Mouse (Mus musculus) heart, adult 9 months (tissue): ENCODE measurements around the gene Wdr11.

Source experiments
- DNase-seq, 2 experiments: peaks; one replicate each; pipeline ENCODE4 v3.0.0; 2022; ENCODE audit warnings: low spot score in 2 of 2

Wdr11 gene

DNA sequence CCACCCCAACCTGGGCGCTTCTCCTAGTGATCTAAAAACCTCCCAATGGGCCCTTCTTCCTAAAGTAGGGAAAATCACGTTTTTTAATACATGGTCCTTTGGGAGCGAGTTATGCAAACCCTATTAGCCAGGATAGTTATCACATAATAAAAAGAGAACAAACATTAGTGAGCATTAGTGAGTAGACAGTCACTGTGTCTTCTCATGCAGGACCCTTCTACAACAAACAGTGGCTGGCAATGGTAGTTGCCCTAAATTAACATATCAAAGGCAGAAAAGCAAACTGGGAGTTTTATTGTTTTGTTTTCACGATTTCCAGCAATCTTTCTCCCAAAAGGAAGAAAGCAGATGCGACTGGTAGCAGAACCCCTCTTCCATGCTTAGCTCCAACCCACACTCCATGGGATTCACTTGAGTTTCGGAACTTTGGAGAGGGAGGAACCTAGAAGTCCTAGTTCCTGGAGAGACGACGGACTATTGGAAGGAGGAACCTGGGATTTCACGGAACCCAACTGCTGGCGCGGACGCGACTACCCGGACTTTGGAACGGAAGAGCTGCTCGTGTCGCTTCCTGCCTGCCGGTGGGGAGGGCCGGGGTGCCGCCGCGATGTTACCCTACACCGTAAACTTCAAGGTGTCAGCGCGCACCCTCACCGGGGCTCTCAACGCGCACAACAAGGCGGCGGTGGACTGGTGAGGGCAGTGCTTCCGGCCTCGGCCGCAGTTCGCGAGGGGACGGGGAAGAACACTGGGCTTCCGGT lies at the start of gene Wdr11:
TSS of gene Wdr11 (plus strand) at position 493 of the 761 bp plus-strand sequence.
- peak; percentile 82 to 84 for DNase-seq

DNA sequence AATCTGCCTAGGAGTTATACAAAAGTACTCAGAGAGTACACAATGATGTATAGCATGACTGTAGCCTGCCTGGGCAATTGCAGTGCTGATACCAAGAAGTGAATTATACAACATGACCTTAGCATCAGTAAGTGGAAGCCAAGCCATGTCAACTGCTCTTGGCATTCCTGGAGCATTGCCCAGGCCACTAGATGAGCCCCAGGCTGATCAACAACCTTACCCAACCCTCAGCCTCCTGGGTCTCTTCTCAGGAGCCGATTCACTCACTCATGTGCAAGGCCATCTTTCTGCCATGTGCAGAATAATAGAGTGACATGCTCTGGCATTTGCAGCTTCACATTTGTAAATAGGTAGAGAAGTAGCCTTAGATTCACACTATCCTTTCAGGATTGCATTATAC lies 24.1 kb upstream of the Wdr11 start:
- DNase-seq, result no peak

DNA sequence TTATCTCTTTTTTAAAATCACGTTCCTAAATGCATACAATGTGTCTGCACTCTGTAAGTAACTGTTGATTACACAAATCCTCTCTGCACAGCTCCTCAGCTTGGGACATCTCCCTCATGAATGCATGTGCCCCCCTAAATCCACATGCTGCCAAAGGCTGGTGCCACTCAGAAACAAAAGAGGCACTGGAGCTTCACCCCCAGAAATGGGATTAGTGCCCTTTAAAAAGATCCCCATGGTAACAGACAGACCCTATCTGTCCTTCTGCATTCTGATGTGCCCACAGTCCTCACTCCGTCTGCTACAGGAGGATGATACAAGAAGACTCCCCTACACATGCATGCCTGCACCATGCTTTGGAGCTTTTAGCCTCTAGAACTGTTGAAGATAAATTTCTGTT lies 23.3 kb upstream of the Wdr11 start:
- no peak for DNase-seq

DNA sequence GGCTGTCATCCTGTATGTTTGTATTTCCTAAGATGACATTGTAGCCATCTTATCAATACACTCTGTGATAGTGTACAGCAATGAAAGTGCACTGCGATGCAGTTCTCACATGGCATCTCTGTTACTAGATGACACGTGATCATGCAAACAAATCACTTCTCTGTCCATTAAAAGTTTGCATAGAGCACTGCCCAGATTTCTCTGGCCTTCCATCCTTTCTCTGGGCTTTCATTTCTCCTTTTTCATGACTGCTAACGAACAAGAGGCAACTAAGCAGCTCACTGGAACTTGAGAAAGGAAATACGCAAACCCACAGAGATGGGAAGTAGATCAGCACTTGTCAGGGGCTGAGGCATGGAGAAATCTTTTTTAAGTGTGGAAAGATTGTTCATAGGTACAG lies 17.2 kb upstream of the Wdr11 start:
- peak; percentile 7 to 54 for DNase-seq

DNA sequence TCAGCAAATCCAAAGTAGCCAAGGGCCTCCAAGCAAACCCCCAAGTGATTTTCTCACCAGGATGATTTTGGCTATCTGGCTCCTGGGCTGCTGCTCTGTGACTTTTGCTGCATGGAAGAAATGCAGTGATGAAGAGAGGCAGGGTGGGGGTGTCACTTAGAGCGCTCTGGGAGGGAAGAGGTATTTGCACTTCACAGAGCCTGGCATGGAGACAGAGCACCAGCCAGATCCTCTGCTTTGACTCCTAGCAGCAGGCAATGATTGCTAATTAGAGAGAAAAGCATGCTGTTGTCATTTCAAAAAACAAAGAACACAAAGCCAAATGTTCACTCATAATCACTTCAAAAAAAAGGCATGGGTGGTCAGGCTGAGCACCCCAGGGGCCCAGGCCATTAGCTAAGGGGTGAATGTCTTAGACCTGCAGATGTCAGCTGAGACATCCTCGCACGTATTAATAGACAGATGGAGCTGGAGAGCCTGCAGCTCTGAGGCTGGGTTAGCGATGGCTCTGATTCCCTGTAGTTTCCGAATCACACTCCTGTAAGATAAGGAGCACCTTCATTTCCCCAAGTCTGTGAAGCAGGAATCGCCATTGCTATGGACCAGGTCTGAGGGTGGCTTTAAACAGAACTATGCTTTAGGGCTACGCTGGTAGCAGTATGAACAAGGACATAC lies 16.4 kb upstream of the Wdr11 start:
- DNase-seq, result no peak

DNA sequence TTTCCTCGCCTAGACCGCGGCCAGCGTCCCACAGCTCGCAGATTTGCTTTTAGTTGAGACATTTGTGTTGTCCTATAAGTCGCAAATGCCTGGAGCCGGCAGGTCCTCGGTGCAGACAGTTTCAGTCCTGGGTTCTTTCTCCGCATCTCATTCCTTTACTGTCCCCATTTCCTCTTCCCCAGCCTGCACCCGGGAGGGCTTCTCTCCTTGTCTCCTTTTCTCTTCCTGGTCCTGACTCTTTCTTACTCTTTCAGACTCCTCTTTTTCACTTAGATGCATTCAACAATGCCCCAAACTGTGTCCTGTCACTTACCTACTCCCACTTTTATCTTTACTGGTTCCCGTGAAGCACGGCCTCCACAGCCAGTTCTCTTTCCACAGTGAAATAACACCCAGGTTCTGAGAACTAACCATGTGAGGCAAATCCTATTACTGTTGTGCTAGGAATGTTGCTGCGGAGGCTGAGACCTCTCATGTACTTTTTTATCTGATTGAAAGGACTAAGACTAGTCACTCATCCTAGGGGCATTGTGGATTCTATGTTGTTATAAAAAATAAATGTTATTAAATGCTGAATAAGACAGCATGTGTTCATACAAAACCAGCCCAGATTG lies 576 bp downstream of the Wdr11 start:
- no peak for DNase-seq

DNA sequence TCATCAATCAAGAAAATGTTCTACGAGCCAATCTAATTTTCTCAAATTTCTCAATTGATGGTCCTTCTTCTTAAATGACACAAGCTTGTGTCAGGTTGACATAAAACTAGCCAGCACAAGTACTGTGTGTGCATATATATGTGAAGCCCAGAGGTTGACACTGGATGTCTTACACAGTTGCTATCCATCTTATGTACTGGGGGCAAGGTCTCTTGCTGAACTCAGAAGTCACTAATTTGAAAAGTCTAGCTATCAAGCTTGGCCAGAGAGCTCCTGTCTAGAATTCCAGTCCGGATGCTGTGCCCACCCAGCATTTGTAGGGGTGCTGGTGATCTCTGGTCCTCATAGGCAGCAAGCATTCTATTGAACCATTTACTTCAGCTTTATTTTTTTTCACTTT lies 5.5 kb downstream of the Wdr11 start:
- no peak for DNase-seq

DNA sequence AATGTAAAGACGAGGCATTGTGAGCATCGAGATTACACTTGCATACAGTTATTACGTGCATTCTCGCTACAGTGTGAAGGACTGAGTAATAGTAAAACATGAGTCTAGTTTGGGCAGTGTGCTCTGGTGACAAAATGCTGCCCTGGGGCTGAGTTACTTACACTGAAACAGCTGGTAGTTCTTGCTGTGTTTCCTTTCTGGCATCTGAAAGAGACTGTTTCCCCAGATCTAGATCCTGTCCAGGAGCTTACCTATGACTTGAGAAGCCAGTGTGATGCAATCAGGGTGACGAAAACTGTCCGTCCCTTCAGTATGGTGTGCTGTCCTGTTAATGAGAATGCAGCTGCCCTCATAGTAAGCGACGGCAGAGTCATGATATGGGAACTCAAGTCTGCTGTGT lies 14.6 kb downstream of the Wdr11 start:
- DNase-seq, result no peak

DNA sequence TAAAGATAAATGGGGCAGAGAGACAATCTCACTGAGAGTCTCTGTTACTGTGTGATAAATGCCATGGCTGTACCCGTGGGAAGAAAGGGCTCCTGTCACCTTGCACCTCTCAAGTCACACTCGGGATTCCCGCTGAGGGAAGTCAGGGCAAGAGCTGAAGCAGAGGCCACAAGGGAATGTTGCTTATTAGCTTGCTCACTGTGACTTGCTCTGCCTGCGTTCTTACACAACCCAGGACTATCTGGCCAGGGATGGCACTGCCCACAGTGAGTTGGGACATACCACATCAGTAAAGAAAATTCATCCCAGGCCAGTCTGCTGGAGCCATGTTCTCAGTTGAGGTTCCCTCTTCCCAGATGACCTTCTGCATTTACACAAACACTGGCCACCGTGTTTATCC lies 29.5 kb downstream of the Wdr11 start:
- no peak for DNase-seq

DNA sequence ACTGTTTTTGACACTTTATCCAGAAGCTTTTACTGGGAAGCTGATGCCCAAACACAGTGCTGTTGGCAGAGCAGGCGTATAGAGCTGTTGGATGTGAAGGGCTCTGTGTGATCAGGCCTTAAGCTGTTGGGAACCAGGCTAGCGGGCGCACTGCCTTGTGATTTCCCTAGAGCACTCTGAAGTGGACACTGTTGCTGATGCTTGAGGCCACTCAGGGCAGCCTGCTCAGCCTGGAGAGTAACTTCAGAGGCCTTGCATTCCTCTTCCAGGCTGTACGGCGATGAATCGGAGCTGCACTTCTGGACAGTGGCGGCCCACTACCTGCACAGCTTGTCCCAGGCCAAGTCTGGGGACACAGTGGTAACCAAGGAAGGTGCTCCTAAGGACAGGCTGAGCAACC lies 38.7 kb downstream of the Wdr11 start:
- DNase-seq, result no peak

DNA sequence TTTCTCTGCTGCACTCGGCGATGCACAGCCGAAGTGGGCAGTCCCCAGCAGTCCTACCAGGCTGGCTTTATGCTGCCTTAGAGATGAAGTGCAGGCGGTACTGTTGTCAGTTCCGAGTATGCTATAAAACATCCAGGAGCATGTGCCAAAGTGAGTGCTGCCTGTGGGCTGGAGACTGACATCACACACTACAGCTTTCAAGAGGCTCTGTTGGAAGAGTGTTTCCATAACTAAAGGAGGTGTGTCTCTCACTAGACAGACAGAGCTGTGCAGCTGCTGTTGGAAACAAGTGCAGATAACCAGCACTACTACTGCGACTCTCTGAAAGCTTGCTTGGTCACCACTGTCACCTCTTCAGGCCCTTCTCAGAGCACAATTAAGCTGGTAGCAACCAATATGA lies 39.8 kb downstream of the Wdr11 start:
- no peak for DNase-seq

DNA sequence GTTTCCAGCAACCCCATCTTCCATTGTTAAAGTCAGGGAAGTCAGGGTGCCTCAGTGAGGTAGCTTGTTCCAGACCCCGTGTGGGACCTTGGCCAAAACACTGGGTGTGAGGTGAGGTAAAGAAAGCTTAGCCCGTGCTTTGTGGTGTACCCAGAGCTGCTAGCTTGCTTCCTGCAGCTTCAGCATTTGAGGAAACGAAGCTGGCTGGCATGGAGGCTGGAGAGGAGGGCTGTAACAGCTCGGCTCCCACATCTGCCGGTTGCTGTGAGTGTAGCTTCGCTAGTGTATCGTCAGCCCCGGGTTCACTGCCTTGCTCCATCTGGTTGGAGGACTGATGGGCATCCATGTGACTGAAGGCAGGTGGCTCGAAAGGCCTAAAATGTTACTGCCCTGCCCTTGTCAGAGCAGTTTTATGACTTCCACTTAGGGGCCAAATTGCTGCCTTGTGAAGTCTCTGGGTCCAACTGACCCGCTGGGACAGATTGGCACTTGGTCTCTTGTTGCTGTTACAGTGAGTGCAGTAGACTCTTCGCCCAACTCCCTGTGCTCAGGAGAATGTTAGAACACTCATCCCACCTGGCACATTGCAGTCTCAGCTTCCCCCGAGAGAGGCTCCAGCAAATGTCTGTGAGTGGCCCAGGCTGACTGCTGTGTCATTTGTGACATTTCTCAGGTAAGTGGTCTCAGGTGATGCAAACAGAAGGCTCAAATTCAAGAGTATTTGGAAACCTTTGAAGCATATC lies 44.4 kb downstream of the Wdr11 start:
- no peak for DNase-seq

DNA sequence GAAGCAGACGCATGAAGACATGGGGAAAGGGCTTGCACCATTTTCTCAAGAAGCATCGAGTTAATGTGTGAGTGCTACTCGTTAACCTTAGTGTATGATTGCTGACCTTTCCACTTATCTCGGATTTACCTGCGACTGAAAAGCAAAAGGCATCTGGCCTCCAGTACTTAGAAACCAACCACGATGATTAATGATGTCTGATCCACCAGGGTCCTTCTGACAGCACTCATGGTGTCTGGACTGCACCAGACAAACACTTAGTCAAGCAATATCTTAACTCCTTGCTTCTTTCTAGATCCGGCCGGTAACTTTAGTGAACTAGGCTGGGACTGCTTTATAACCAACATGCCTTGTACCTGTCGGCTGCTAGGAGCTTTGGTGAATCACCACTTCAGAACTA lies 45.3 kb downstream of the Wdr11 start:
- DNase-seq, result no peak

DNA sequence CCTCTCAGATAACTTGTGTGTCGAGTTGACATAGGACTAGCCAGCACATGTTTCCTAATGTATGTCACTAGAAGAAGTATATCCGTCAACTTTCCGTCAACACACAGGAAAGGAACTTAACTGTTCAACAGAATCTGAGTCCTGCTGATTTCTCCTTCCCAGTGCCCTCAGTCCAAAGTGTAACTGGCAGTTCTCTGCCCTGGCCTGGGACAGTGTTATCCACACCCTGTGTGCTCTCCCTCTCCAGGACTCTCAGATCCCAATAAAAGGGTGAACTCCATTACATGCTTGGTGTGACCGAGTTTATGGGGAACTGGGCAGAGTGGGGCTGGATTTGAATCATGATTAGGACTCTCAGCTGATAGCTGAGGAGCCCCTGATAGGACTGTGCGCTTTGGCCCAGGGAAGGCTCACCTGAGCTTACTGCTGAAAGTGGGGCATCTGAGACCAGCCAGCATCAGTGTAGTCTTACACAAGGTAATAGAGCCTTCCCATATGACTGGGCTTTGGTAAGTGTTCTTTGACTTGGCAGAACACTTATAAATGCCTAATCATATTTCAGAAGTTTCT lies 46.3 kb downstream of the Wdr11 start:
- DNase-seq, result no peak

DNA sequence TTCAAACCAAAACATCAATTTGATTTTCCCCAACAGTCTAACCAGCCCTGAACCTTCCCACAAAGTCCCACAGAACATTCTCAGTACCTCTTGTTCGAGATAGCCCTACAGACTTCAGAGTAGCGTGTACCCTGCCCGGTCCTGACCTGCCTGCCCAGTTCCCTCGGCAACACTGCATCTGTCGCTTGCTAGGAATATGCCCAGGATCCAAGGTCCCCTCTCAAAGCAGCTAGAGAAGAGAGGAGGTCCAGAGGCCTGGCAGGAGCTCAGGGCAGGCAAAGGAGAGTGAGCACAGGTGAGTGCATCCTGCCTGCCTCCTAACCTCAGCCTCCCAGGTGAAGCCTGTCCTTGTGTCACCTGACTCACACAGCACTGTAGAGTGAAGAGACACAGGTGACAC lies 47.3 kb downstream of the Wdr11 start:
- no peak for DNase-seq

DNA sequence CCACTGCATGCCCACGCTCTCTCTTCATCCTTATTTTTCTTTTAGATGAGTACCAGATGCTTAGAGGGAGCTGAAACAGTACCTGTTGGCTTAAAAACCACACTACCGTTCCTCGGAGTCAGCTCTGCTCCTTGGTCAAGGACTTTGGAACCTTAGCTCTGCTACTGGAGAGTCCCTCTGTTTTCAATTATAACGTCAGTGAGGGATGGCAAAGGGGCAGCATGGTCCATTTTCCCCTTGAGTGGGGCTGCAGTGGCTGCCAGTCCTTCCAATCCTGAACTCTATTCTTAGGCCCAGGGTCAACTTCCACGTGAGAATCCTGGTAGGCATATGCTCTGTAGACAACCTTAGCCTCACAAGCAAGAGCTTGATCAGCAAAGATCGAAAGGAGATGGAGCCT lies 48.2 kb downstream of the Wdr11 start:
- no peak for DNase-seq

DNA sequence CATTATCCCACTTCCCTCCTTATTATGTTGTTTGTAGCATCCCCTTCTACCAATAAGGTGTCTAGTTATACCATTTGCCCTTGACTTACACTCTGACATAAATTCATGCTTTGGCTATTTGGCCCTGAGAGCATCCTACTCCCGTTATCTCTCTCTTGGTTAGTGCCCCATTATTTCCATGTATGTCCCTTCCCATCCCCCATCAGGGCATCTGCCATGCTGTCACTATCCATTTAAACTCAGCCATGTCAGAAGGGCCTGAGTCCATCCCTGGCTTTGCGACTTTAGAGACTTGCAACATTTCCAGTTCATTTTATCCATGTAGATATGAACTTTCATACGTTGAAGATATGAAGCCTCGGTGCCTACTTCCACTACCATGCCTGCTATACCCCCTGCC lies 51.6 kb downstream of the Wdr11 start:
- DNase-seq, result no peak

DNA sequence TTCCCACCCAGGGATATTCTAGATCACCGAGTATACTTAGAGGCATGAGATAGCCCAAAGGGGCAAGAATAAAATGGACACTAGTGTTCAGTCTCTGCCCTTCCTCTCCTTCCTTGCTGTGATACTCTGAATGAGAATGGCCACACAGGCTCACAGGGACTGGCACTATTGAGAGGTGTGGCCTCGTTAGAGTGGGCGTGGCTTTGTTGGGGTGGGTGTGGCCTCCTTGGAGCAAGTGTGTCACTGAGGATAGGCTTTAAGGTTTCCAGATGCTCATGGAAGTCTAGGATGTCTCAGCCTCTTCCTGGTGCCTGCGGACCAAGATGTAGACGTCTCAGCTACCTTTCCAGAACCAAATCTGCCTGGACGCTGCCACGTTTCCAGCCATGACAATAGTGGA lies 56.1 kb downstream of the Wdr11 start:
- no peak for DNase-seq

DNA sequence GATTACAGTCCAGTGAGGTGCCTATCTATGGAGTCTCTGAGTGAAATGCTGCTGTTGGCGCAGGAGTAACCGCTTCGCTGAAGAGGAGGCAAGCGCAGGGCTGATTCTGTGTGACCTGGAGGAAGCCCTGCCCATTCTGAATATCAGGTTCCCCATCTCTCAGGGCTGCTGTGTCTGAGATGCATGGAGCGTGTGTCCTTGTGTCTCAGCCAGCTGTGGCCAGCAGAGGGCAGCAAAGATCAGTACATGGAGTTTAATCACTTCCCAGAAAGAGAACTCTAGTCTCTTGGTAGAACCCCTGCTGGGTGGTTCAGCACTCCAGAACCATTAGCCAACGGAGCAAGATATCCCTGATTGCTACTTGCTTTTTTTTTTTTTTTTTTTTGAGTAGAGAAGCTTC lies 57.3 kb downstream of the Wdr11 start:
- peak; percentile 11 to 61 for DNase-seq

DNA sequence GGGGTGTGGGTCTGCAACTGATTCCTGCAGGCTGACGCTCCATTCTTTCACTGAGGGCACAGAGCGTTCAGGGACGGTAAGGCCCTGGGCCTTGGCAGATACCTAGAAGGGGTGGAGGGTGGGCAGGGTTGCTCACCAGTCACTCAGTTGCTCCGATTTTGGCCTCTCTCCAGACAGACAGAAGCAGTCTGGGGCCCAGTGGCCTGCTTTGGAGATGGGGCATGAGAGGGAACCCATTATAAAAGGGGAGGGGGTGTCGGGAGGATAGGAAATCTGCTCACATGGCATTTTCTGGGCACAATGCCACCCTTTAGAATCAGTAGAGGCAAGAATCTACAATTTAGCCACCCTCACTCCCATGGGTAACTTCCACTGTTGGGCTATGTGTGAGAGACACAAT lies 59.1 kb downstream of the Wdr11 start:
- DNase-seq, result no peak

DNA sequence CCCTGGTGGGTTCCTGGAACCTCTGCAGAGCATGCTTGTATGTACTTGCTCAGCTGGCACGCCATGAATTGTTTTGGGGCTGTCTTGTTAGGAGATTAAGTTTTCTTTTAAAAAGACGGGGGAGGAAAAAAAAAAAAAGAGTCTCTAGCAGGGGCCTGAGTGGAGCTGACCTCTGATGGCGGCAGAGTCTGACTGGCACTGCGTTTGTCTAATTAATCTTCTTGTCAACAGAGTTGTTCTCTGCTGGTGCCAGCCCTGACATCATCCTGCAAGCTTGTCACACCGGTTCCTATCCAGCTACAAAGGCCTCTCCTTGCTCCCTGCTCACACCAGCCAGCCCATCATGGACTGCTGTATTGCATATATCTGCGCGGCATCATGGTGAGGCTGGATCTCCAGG lies 60.1 kb downstream of the Wdr11 start:
- DNase-seq, result no peak

DNA sequence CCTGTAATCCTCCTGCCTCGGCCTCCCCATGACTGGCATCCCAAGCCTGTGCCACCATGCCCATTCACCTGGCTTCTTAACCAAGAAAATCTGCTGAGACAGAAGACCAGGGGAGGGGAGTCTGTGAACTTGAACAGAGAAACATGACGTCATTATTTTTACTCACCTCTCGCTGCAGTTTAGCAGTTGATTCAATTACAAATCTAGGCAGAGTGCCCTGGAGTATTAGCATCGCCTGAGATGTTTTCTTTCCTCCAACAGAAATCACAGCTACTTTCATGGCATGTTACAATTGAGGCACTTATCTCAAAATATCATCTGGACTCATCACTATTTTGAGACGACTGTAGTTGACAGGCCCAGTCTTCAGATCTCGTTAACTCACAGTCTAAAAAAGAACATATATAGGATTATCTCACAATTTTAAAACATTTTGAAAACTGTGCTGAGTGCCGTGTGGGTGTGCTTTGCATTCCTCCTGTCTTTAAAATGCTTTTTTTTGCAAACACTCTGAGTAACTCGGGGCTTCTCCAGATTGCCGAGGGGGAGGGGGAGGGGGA lies 61.3 kb downstream of the Wdr11 start:
- no peak for DNase-seq
